Mouse (Mus musculus): ENCODE measurements around the gene BC035044. TPM values are rescaled to one million over a fixed set of nuclear protein-coding genes. Genes with fewer than 3 reads are reported as not detected.

BC035044 gene
- polyA plus RNA-seq, 1 experiment from 2014 or later: 11.9 TPM

DNA sequence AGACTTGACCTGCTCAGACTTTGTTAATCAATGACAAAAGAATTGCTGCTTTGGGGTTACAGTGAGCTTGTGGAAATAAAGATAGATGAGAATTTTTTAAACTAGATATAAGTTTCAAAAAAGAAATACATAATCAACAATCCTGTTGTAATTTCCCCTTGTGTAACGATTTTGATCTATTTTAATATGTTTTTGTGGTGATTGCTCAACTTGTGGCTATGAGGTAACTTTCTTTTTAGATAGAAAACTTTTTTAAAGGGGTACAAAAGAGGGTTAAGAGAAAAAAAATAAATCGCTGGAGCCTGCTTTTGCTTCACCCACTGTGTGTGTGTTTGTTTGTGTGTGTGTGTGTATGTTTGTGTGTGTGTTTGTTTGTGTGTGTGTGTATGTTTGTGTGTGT is 39.8 kb downstream of the BC035044 start:
- Histone ChIP-seq H3K4me1 (ENCODE audit: insufficient read depth) (peaks cover 18% of the 10 kb centered on the region), H3K9me3 (ENCODE audit: low read length) (no peaks in the 10 kb centered on the region), H3K27me3 (ENCODE audit: insufficient read depth, low read length) (no peaks in the 10 kb centered on the region), H3K36me3 (replicated peaks; ENCODE audit: insufficient read depth, low read length) (no peaks in the 10 kb centered on the region; the same call in 1 of the 2 replicates), H3K4me3 (ENCODE audit: low read depth, low read length) (no peak overlapping the region), H3K9ac (replicated peaks) (no peak overlapping the region), H3K27ac (ENCODE audit: low read depth) (peak overlapping the region; percentile 59), H3K4me2 (ENCODE audit: low read depth, low read length) (0 out of 2 replicates have a peak overlapping the region, but pooled peaks have one; percentile 5)
- DNase-seq: no peak
- no peak for ATAC-seq
- WGBS (ENCODE audit: insufficient replicate concordance): 41% methylated on average over 2 of the region's 2 CpGs
- TF ChIP-seq CTCF (IDR thresholded peaks at IDR 0.05; ENCODE audit: low read depth): no peak
- no peak for TF ChIP-seq EP300 (IDR thresholded peaks at IDR 0.05; ENCODE audit: low read depth)

- peak overlapping the region; percentile 59 for H3K27ac ChIP-seq (ENCODE audit: low read depth)
- peaks cover 15% of the 10 kb centered on the region for H3K4me1 ChIP-seq (ENCODE audit: insufficient read depth)
- no peaks in the 10 kb centered on the region; the same call in 1 of the 2 replicates for H3K36me3 ChIP-seq (replicated peaks; ENCODE audit: insufficient read depth, low read length)
- no peaks in the 10 kb centered on the region for H3K27me3 ChIP-seq (ENCODE audit: insufficient read depth, low read length)
- TF ChIP-seq CTCF (IDR thresholded peaks at IDR 0.05; ENCODE audit: low read depth): no peak
- no peak for TF ChIP-seq EP300 (IDR thresholded peaks at IDR 0.05; ENCODE audit: low read depth)
- H3K9ac ChIP-seq (replicated peaks): no peak overlapping the region
- no peak for DNase-seq
- no peaks in the 10 kb centered on the region for H3K9me3 ChIP-seq (ENCODE audit: low read length)
- ATAC-seq: peak; percentile 46
- peak overlapping the region; percentile 5; the same call in 1 of the 2 replicates for H3K4me2 ChIP-seq (ENCODE audit: low read depth, low read length)
- no peak overlapping the region for H3K4me3 ChIP-seq (ENCODE audit: low read depth, low read length)
- 30% methylated on average over 2 of the region's 2 CpGs for WGBS (ENCODE audit: insufficient replicate concordance)
Observed at GRCm38 (mm10) chr6:128850671-128851070, 40.3 kb downstream of the BC035044 start.

DNA sequence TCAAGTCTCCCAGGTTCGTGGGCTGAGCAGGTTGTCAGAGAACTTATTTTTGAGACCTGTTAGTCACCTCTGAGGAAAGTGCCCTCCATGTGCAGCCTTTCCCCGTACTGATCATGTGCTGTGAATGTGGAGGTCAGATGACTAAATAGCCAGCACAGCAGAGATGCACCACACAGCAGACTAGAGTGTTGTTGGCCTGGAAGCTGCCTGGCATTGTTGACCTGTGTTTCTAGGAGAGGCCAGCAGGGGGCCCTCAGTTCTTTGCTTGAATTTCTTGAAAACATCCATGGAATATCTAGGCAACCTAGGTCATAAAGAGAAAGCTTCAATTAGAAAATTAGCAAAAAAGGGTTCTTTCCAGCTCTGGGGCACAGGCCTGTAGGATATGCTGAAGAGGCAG is 41.0 kb downstream of the BC035044 start:
- no peaks in the 10 kb centered on the region; the same call in 1 of the 2 replicates for H3K36me3 ChIP-seq (replicated peaks; ENCODE audit: insufficient read depth, low read length)
- ATAC-seq (peak; percentile 20), DNase-seq (peak; percentile 74)
- WGBS (ENCODE audit: insufficient replicate concordance): 52% methylated on average over 2 of the region's 2 CpGs
- H3K27me3 ChIP-seq (ENCODE audit: insufficient read depth, low read length): no peaks in the 10 kb centered on the region
- H3K4me2 ChIP-seq (ENCODE audit: low read depth, low read length): no peak overlapping the region
- no peak overlapping the region for H3K4me3 ChIP-seq (ENCODE audit: low read depth, low read length)
- peaks cover 10% of the 10 kb centered on the region for H3K4me1 ChIP-seq (ENCODE audit: insufficient read depth)
- no peak for TF ChIP-seq EP300 (IDR thresholded peaks at IDR 0.05; ENCODE audit: low read depth)
- peak; percentile 76 for TF ChIP-seq CTCF (IDR thresholded peaks at IDR 0.05; ENCODE audit: low read depth)
- H3K9me3 ChIP-seq (ENCODE audit: low read length): no peaks in the 10 kb centered on the region
- H3K27ac ChIP-seq (ENCODE audit: low read depth): peak overlapping the region; percentile 59; the same call in 1 of the 2 replicates
- H3K9ac ChIP-seq (replicated peaks): no peak overlapping the region

DNA sequence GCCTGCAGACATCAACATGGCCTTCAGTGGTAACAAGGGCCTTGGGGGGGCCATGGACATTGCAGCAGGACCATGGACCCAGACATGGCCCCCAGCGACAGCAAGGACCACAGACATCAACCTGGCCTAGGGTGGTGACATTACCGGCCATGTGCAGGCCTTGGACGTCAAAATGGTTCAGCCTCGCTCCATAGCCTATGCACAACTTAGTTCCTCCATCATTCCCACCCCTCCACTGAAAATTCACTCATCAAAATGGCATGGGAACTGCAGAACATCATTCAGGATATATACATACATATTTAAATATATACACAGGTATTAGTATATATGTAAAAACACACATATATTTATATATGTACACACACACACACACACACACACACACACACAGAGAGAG is 43.5 kb downstream of the BC035044 start:
- ATAC-seq (no peak), DNase-seq (no peak)
- H3K36me3 ChIP-seq (replicated peaks; ENCODE audit: insufficient read depth, low read length): no peaks in the 10 kb centered on the region; the same call in 1 of the 2 replicates
- 80% methylated on average over 4 of the region's 4 CpGs for WGBS (ENCODE audit: insufficient replicate concordance)
- no peaks in the 10 kb centered on the region for H3K9me3 ChIP-seq (ENCODE audit: low read length)
- H3K4me2 ChIP-seq (ENCODE audit: low read depth, low read length): no peak overlapping the region
- TF ChIP-seq CTCF (IDR thresholded peaks at IDR 0.05; ENCODE audit: low read depth) (no peak), EP300 (IDR thresholded peaks at IDR 0.05; ENCODE audit: low read depth) (no peak)
- peaks cover 14% of the 10 kb centered on the region for H3K4me1 ChIP-seq (ENCODE audit: insufficient read depth)
- no peak overlapping the region for H3K9ac ChIP-seq (replicated peaks)
- H3K4me3 ChIP-seq (ENCODE audit: low read depth, low read length): no peak overlapping the region
- no peaks in the 10 kb centered on the region for H3K27me3 ChIP-seq (ENCODE audit: insufficient read depth, low read length)
- no peak overlapping the region for H3K27ac ChIP-seq (ENCODE audit: low read depth)

GRCm38 (mm10) chr6:128845998-128846542 is 44.9 kb downstream of the BC035044 start:
- no peak overlapping the region for H3K4me3 ChIP-seq (ENCODE audit: low read depth, low read length)
- H3K9me3 ChIP-seq (ENCODE audit: low read length): no peaks in the 10 kb centered on the region
- H3K27ac ChIP-seq (ENCODE audit: low read depth): no peak overlapping the region
- H3K9ac ChIP-seq (replicated peaks): no peak overlapping the region
- 56% methylated on average over 6 of the region's 9 CpGs for WGBS (ENCODE audit: insufficient replicate concordance)
- DNase-seq (no peak), ATAC-seq (0 out of 2 replicates have a peak, but pooled peaks have one; percentile 1)
- TF ChIP-seq EP300 (IDR thresholded peaks at IDR 0.05; ENCODE audit: low read depth) (no peak), CTCF (IDR thresholded peaks at IDR 0.05; ENCODE audit: low read depth) (peak; percentile 13)
- H3K27me3 ChIP-seq (ENCODE audit: insufficient read depth, low read length): no peaks in the 10 kb centered on the region
- no peak overlapping the region for H3K4me2 ChIP-seq (ENCODE audit: low read depth, low read length)
- peaks cover 17% of the 10 kb centered on the region; the same call in 1 of the 2 replicates for H3K4me1 ChIP-seq (ENCODE audit: insufficient read depth)
- H3K36me3 ChIP-seq (replicated peaks; ENCODE audit: insufficient read depth, low read length): no peaks in the 10 kb centered on the region; the same call in 1 of the 2 replicates

DNA sequence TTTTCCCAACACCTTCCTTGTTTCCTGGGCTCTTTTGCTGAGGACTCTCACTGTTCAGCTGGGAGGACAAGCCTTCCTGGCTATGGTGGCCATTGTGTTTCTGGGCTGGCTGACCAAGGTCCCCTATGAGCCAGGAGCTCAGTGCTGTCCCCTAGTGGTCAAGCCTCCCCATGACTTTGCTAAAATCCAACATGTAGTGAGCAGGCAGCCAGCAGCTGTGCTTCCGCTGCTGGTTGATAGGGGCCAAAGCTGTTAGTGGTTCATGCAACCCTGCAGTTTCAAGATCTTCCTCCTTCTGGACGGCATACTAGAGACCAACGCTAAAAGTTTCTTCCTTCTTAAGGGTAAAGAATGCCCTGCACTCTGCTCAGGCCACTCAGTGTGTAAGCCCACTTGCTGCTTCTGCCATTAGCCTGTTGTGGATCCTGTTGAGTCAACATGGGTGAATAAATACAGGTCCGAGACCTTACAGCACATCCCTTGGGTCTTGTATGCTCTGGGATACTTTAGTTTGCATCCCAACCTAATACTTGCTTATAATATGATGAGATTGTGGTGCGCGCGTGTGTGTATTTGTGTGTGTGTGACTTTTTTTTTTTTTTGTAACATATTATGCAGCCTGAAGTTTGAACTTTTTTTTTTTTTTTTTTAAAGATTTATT is 45.5 kb downstream of the BC035044 start:
- H3K4me3 ChIP-seq (ENCODE audit: low read depth, low read length): no peak overlapping the region; the same call in 1 of the 2 replicates
- peaks cover 15% of the 10 kb centered on the region; the same call in 1 of the 2 replicates for H3K4me1 ChIP-seq (ENCODE audit: insufficient read depth)
- H3K27me3 ChIP-seq (ENCODE audit: insufficient read depth, low read length): no peaks in the 10 kb centered on the region
- peak overlapping the region; percentile 53 for H3K4me2 ChIP-seq (ENCODE audit: low read depth, low read length)
- peak overlapping the region; percentile 58 for H3K27ac ChIP-seq (ENCODE audit: low read depth)
- DNase-seq (peak; percentile 91), ATAC-seq (peak; percentile 50)
- no peaks in the 10 kb centered on the region for H3K9me3 ChIP-seq (ENCODE audit: low read length)
- H3K36me3 ChIP-seq (replicated peaks; ENCODE audit: insufficient read depth, low read length): no peaks in the 10 kb centered on the region; the same call in 1 of the 2 replicates
- H3K9ac ChIP-seq (replicated peaks): no peak overlapping the region
- 25% methylated on average over 7 of the region's 7 CpGs for WGBS (ENCODE audit: insufficient replicate concordance)
- TF ChIP-seq EP300 (IDR thresholded peaks at IDR 0.05; ENCODE audit: low read depth) (0 out of 2 replicates have a peak, but pooled peaks have one; percentile 25), CTCF (IDR thresholded peaks at IDR 0.05; ENCODE audit: low read depth) (peak; percentile 100)

All from liver, postnatal 0 days (tissue).